ENCODE assay signal across 9 mouse cellular contexts in the genomic region with DNA sequence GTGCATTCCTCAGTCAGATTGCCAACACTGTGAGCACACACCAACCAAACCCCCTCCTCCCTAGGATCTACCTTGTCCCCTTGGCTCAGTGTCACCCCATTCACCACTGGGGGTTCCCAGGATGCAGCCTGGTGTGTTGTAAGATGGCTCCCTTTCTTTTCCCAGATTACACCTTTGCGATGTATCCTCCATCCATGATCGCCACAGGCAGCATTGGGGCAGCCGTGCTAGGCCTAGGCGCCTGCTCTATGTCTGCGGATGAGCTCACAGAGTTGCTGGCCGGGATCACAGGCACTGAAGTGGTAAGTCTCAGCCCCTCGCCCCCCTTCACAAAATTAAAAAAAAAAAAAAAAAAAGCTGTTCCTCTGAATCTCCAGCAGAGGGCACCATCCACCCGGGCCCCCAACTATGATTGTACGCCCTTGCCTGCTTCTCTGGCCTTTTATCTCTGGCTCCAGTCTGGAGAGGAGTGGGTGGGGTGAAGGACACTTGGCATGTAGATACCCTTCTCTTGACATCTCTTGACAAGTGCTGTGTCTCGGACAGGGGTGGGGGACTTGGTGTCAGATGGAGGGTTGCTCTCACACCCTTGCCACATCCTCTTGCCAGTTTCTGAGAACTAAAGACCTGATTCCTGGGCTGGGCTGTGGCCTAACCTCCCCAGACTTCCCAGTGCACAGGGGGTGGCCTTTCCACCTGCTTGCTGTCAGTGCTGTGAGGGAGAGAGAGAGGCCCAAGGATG. TPM values are rescaled to one million over a fixed set of nuclear protein-coding genes. Genes with fewer than 3 reads are reported as not detected.
DNase-seq lines count a peak whose midpoint lies in the region; ATAC-seq and TF ChIP-seq lines count a peak whose summit lies in the region.
"Had no signal": no experiment of that assay in that cellular context is flagged by ENCODE, and none has a peak within 500 bp of the region (broad histone marks: within the 10 kb centered on the region; RNA-seq: fewer than 3 reads in every experiment).

No protein-coding gene starts in this region.

- peak; percentile 16 to 45 for DNase-seq in cerebellum, adult 18-20 months
- peak; percentile 80 for DNase-seq in c-Kit-negative CD71-positive TER-119-positive erythroid progenitor cells, embryonic 14.5 days (ENCODE audit: low read depth, low spot score)
- DNase-seq in forebrain, postnatal 0 days = peak; percentile 70
- peak; percentile 53 to 73 for DNase-seq in kidney, postnatal 4 days
- DNase-seq in midbrain, embryonic 11.5 days (ENCODE audit: low spot score, missing footprints) = peak; percentile 94
- peak; percentile 35 to 65 for DNase-seq in thymus, adult 18-20 months

- no peaks in the 10 kb centered on the region for H3K27me3 ChIP-seq in forebrain, postnatal 0 days (ENCODE audit: insufficient read depth, low read length)
- no peaks in the 10 kb centered on the region for H3K27me3 ChIP-seq in midbrain, embryonic 11.5 days (ENCODE audit: control insufficient read depth, insufficient read depth, low read length)

- H3K4me2 ChIP-seq in forebrain, postnatal 0 days (ENCODE audit: low read depth) = no peak overlapping the region
- H3K4me2 ChIP-seq in midbrain, embryonic 11.5 days = peak overlapping the region; percentile 86; the same call in 1 of the 2 replicates

- peaks cover 36% of the 10 kb centered on the region for H3K36me3 ChIP-seq in forebrain, postnatal 0 days (ENCODE audit: insufficient read depth)
- peaks cover 8% of the 10 kb centered on the region for H3K36me3 ChIP-seq in midbrain, embryonic 11.5 days (ENCODE audit: control insufficient read depth, insufficient read depth, low read length)

- no peaks in the 10 kb centered on the region for H3K9me3 ChIP-seq in forebrain, postnatal 0 days (ENCODE audit: low read length)
- H3K9me3 ChIP-seq in midbrain, embryonic 11.5 days (ENCODE audit: control insufficient read depth, low read length) = no peaks in the 10 kb centered on the region

- ATAC-seq in cerebellum, adult (ENCODE audit: insufficient number of reproducible peaks, low FRiP score, low TSS enrichment) = no peak
- peak; percentile 18 for ATAC-seq in CD4-positive, CD25-positive, alpha-beta regulatory T cell, adult 4 months
- ATAC-seq in forebrain, postnatal 0 days = peak; percentile 1; the same call in 1 of the 2 replicates
- no peak for ATAC-seq in midbrain, embryonic 11.5 days (ENCODE audit: low FRiP score)

- peak; percentile 78 for TF ChIP-seq CTCF in forebrain, postnatal 0 days (IDR thresholded peaks at IDR 0.05; ENCODE audit: low read depth)

- H3K27ac ChIP-seq in forebrain, postnatal 0 days (ENCODE audit: low read depth, low read length) = no peak overlapping the region
- no peak overlapping the region for H3K27ac ChIP-seq in midbrain, embryonic 11.5 days (ENCODE audit: low read depth, low read length)
- H3K27ac ChIP-seq: macrophage had no signal

- WGBS in forebrain, postnatal 0 days = 20% methylated on average over 10 of the region's 10 CpGs
- WGBS in midbrain, embryonic 11.5 days = 20% methylated on average over 10 of the region's 10 CpGs

- H3K4me3 ChIP-seq in forebrain, postnatal 0 days (ENCODE audit: low read depth, low read length) = no peak overlapping the region
- no peak overlapping the region for H3K4me3 ChIP-seq in midbrain, embryonic 11.5 days (ENCODE audit: low read depth, low read length)

- no peaks in the 10 kb centered on the region; the same call in 1 of the 2 replicates for H3K4me1 ChIP-seq in forebrain, postnatal 0 days (ENCODE audit: insufficient read depth)
- H3K4me1 ChIP-seq in midbrain, embryonic 11.5 days (ENCODE audit: control insufficient read depth, insufficient read depth, low read length) = peaks cover 37% of the 10 kb centered on the region

- no peak overlapping the region for H3K9ac ChIP-seq in forebrain, postnatal 0 days
- peak overlapping the region; percentile 87; the same call in 1 of the 2 replicates for H3K9ac ChIP-seq in midbrain, embryonic 11.5 days (ENCODE audit: low read length)

RNA-seq across cellular contexts. Expression of a gene that starts 13.3 kb away (rescaled TPM):
- 10 to 100 TPM; 10.6 to 14.2 TPM for polyA plus RNA-seq in CD4-positive, CD25-positive, alpha-beta regulatory T cell, adult 4 months (2017; shearing (Covaris generic))
- 21.9 and 23.7 TPM in 2 replicates for total RNA-seq in forebrain, postnatal 0 days (2014; rRNA removed)
- polyA plus RNA-seq in forebrain, postnatal 0 days (2015; fragmentation: Nextera tagmentation; extraction: Ambion mirVana) = 32.0 and 35.4 TPM in 2 replicates
- 29.6 and 30.4 TPM in 2 replicates for polyA plus RNA-seq in midbrain, embryonic 11.5 days (2014; fragmentation: Nextera tagmentation; extraction: Ambion mirVana)

RNA-seq across cellular contexts. Expression of a gene that starts 13.4 kb away (rescaled TPM):
- 10 to 100 TPM; 36.0 to 37.0 TPM for polyA plus RNA-seq in CD4-positive, CD25-positive, alpha-beta regulatory T cell, adult 4 months (2017; shearing (Covaris generic))
- 31.5 and 37.0 TPM in 2 replicates for total RNA-seq in forebrain, postnatal 0 days (2014; rRNA removed)
- polyA plus RNA-seq in forebrain, postnatal 0 days (2015; fragmentation: Nextera tagmentation; extraction: Ambion mirVana) = 27.9 and 30.2 TPM in 2 replicates
- polyA plus RNA-seq in midbrain, embryonic 11.5 days (2014; fragmentation: Nextera tagmentation; extraction: Ambion mirVana) = 39.0 and 41.2 TPM in 2 replicates

RNA-seq across cellular contexts. Expression of a gene that starts 13.4 kb away (rescaled TPM):
- under 1 TPM in 1 of 2 experiments, not detected in 1; 0.73 TPM for polyA plus RNA-seq in CD4-positive, CD25-positive, alpha-beta regulatory T cell, adult 4 months (2017; shearing (Covaris generic))
- 4.7 and 10.6 TPM in 2 replicates for total RNA-seq in forebrain, postnatal 0 days (2014; rRNA removed)
- polyA plus RNA-seq in forebrain, postnatal 0 days (2015; fragmentation: Nextera tagmentation; extraction: Ambion mirVana) = 1.4 and 2.1 TPM in 2 replicates
- 1.4 and 1.8 TPM in 2 replicates for polyA plus RNA-seq in midbrain, embryonic 11.5 days (2014; fragmentation: Nextera tagmentation; extraction: Ambion mirVana)

RNA-seq across cellular contexts. Expression of a gene that starts 32.5 kb away (rescaled TPM):
- polyA plus RNA-seq in CD4-positive, CD25-positive, alpha-beta regulatory T cell, adult 4 months (2017; shearing (Covaris generic)) = under 1 TPM; 0.43 to 0.78 TPM
- 11.2 and 18.9 TPM in 2 replicates for total RNA-seq in forebrain, postnatal 0 days (2014; rRNA removed)
- 2.8 and 4.7 TPM in 2 replicates for polyA plus RNA-seq in forebrain, postnatal 0 days (2015; fragmentation: Nextera tagmentation; extraction: Ambion mirVana)
- polyA plus RNA-seq in midbrain, embryonic 11.5 days (2014; fragmentation: Nextera tagmentation; extraction: Ambion mirVana) = 6.3 and 8.0 TPM in 2 replicates

Comparison
In these comparisons a context has a peak if more than half of its experiments do, and no peak if none do; other contexts are left out.
1. DNase-seq: peak in every context shown above with its lines; median percentile 94 in midbrain, embryonic 11.5 days; 80 in c-Kit-negative CD71-positive TER-119-positive erythroid progenitor cells, embryonic 14.5 days; 70 in forebrain, postnatal 0 days; 63 in kidney, postnatal 4 days; 50 in thymus, adult 18-20 months; 30 in cerebellum, adult 18-20 months.
2. ATAC-seq: peak in CD4-positive, CD25-positive, alpha-beta regulatory T cell, adult 4 months (single experiment) and forebrain, postnatal 0 days (single experiment); none in cerebellum, adult (single experiment) and midbrain, embryonic 11.5 days (single experiment).